Mouse (Mus musculus) kidney, postnatal 10 days (tissue): ENCODE measurements around the gene Zfp982.
A peak's percentile ranks its signal among the peaks of the same experiment; 100 is the strongest.
"Not testable (repeated sequence)": the region's sequence is repeated elsewhere in the genome, so short reads cannot be mapped to it uniquely, and the experiment has no call there.

Source experiments
- DNase-seq: peaks from one replicate; pipeline ENCODE4 v3.0.0; 2021; ENCODE audit warnings: mixed read lengths

Gene Zfp982

GRCm38 (mm10) chr4:147492117-147492516 lies at the start of gene Zfp982:
Gene Zfp982, plus strand, starts transcription at chr4:147492417.
- not testable (repeated sequence) for DNase-seq

- DNase-seq, result peak; percentile 63
These were observed 49.3 kb upstream of the Zfp982 start for GRCm38 (mm10) chr4:147442649-147443553.

GRCm38 (mm10) chr4:147443554-147443927 lies 48.7 kb upstream of the Zfp982 start:
- not testable (repeated sequence) for DNase-seq

- DNase-seq, result not testable (repeated sequence)
These were observed 46.8 kb upstream of the Zfp982 start for GRCm38 (mm10) chr4:147445371-147445770.

- DNase-seq, result no peak
These were observed 43.9 kb upstream of the Zfp982 start for GRCm38 (mm10) chr4:147448358-147448757.

DNA sequence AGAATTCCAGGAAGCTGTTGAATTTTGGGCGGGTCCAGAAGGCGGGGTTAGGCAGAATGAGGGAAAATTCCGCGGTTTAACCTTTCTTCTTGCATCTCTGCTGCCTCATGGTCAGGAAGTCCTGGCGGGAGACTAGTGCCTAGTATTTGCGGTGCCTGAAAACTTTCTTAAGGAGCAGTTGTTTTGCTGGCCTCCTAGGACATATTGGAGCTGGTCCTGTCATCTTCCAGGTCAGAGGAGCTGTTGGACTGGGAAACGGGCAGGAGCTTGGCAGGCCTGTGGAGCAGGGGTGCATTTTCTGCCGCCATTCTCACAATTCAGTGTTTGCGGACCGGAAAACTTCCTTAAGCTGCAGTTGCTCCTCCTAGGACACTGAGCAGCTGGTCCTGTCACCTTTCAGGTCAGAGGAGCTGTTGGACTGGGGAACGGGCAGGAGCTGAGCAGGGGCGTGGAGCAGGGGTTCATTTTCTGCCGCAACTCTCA lies 43.1 kb upstream of the Zfp982 start:
- DNase-seq, result peak; percentile 18

DNA sequence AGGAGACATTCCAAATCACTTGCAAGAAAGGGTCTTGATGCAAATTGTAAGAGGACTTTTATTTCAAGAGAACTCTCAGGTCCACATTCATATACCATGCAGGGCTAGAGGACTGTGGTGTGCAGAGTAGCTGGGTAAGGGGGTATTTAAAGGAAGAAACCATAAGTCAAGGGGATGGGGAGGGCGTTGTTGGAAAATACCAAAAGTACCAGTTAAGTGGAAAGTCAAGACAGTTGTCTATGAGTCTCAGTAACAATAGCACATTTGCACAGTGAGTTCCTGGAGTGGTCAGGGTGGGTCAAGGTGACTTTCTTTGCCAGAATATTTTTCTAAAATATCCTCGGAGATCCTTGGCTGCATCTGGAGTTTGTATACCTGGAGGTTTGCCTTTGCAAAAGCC lies 42.2 kb upstream of the Zfp982 start:
- DNase-seq, result not testable (repeated sequence)

DNA sequence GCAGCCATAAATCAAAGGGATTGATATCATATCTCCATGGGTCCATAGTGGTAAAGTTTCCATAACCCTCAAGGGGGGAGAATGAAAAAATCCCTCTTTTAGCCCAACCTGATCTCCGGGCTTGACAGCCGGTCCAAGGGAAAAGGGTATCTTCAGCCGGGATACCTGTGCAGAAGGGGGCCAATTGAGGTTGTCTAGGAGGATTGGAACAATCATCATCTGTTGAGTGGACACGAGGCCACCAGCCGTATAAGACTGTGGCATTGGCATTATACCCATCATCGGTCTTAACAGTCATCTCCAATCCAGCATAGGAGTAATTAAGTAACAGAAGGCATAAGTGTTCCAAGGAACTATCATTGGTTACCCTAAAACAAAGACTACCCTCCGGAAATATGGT lies 25.0 kb upstream of the Zfp982 start:
- DNase-seq, result not testable (repeated sequence)

- not testable (repeated sequence) for DNase-seq
These were observed 6.8 kb downstream of the Zfp982 start for GRCm38 (mm10) chr4:147498772-147499613.

DNA sequence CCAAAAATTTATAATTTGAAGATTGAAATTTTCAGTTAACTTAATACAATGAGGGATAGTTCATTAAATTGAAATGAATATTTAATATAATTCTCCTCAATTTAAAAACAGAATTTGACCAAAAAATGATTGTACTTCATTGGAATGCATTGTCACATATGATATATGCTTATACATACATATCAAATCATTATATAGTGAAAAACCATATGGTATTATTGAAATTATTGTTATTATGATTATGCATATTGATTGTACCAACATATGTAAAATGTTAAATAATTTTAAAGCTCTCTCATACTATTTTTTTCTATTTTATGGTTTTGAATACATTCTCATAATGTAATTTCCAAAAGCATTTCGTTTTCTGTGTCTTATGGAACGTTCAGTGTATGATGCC lies 17.0 kb downstream of the Zfp982 start:
- DNase-seq, result no peak

DNA sequence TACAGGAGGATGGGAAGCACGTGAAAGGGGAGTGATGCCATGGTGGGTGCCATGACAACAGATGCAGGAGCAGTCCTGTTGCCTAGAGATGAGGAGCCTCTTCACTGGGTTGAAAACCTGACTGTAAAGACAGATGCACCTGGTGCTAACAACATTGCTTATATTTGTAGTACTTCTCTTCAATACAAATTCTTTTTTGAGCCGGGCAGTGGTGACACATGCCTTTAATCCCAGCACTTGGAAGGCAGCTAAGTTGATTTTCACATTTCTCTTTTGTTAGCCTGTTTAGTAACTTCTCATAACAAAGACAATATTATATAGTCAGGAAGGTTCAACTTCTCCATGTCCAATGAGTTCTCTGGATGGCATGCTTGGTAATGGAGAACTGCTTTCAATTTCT lies 26.8 kb downstream of the Zfp982 start:
- no peak for DNase-seq

- DNase-seq, result no peak
These were observed 27.9 kb downstream of the Zfp982 start for GRCm38 (mm10) chr4:147520100-147520499.

DNA sequence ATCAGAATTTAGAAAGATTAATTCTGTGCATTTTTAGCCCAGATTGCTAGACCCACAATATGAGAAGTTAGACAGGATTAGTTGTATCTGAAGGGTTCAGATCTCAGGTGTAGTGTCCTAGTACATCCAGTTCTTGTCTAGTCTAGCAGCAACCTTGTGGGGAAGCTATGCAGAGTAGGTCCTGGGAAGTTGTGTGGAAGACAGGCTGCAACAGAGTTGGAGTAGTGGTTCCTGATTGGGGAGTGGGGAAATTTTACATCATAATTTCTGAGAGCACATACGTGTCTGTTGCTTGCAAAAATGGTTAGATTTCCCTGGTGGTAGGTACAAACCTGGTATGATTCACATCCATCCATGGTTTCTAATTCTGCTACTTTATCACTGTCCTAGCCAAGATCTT lies 32.9 kb downstream of the Zfp982 start:
- DNase-seq, result no peak

DNA sequence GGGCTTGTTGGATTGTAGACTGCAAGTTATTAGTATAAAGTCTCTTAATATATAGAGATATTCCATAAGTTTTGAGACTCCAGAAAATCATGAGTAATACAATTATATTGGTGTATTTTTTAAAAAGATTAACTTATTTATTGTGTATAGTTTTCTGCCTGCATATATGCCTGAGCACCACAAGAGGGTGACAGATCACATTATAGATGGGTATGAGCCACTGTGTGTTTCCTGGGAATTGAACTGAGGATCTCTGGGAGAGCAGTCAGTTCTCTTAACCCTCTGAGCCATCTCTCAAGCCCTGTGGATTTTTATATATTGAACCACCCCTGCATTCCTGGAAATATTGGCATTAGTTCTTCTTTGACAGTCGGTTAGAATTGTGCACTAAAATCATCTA lies 38.1 kb downstream of the Zfp982 start:
- DNase-seq, result no peak

DNA sequence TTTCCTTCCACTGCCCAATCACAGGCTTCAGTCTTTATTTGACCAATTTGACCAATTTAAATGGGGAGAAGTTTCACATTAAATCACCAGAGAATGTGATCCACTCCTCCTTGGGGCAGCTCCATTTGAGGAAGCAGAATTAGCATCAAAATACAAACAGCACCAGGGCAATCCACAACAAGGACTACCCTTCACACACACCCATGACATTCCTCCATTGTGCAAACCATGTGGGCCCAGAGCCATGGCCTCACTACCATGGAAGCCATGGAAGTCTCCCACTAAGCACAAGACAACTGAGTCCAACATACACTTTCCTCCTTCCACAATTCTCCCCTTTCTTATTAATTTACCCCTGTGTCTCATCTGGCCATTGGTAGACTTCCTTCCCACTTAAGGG lies 43.7 kb downstream of the Zfp982 start:
- DNase-seq, result not testable (repeated sequence)

DNA sequence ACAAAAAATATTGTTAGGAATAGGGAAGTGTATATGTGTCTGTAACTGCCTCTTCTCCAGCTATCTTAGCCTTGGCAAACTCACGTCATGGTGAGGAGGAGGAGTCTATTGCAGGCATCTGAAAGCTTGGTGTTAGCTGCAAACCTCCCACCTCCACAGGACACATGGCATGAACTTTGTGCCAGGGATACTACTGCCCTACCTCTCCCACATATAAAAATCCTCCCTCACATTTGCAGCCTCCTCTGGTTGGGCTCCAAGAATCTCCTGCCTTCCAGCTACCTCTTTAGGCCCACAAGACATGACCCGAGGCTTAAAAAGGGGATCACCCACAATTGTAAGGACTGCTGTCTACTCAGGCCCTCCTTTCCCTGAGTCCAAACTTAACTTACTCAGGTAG lies 45.5 kb downstream of the Zfp982 start:
- DNase-seq, result no peak

- not testable (repeated sequence) for DNase-seq
These were observed 47.7 kb downstream of the Zfp982 start, which contains the start of gene Gm16503 for GRCm38 (mm10) chr4:147539918-147540317. Gene Gm16503, plus strand, starts transcription at chr4:147540218.

DNA sequence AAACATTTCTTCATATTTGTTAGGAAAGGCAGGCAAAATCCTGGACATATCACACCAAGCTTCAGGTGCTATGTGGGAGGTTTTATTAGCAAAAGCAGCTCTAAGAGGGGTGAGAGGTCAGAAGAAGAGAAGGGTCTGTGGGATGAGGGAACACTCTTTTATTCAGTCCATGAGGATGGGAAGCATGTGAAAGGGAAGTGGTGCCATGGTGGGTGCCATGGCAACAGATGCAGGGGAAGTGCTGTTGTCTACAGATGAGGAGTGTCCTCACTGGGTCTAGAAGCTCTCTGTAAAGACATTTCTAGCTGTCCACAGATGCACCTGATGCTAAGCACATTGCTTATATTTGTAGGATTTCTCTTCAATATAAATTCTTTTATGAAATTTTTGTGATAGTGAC lies 48.9 kb downstream of the Zfp982 start:
- DNase-seq, result no peak

GRCm38 (mm10) chr4:147553071-147553470 lies 60.9 kb downstream of the Zfp982 start, which contains the start of gene Zfp985:
Gene Zfp985, plus strand, starts transcription at chr4:147553277.
- DNase-seq, result not testable (repeated sequence)

DNA sequence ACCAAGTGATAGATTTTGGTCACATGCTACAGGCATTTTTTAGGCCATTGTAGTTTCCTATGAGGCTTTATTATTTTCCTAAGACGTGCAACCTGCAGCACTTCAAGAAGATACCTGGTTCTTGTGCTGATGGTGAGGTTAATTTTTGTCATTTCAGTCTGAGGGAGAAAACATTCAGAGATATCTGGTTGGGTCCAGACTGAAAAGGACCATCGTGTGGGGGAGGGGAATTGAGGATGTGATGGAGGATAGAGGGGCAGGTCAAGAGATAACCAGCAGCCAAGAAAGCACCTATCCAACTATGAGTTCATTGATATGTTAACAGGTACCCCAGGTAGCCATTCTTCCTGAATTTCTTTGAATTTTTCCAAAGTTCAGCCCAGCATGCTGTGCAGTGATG lies 62.1 kb downstream of the Zfp982 start:
- not testable (repeated sequence) for DNase-seq

DNA sequence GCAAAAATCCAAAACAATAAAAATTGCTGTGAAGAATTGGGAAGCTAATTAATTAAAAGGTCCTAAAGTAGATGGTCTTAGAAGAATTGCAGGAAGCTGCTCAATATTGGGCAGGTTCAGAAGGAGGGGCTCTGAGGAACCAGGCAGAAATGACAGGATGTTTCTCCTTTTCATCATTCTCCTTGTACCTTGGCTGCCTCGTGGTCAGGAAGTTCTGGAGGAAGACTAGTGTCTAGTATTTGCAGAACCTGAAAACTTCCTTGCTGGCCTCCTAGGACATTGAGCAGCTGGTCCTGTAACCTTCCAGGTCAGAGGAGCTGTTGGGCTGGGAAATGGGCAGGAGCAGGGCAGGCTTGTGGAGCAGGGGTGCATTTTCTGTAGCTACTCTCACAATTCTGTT lies 64.7 kb downstream of the Zfp982 start:
- DNase-seq, result not testable (repeated sequence)

DNA sequence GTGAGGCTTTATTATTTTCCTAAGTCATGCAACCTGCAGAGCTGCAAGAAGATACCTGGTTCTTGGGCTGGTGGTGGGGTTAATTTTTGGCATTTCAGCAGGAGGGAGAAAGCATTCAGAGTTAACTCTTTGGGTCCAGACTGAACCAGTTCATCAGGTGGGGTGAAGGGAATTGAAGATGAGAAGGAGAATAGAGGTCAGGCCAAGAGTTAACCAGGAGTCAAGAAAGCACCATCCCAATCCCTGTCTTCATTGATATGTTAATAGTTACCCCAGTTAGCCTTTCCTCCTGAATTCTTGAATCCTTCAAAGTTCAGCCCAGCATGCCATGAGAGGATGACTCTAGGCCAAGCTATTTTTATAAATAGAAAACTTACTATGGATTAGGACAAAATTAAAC lies 65.8 kb downstream of the Zfp982 start:
- not testable (repeated sequence) for DNase-seq

GRCm38 (mm10) chr4:147559096-147559495 lies 66.9 kb downstream of the Zfp982 start:
- DNase-seq, result peak; percentile 45
